8 mouse cellular contexts compared by ENCODE assay signal in genomic region chr12:80644506-80644868, GRCm38 (mm10). TPM values are rescaled to one million over a fixed set of nuclear protein-coding genes. Genes with fewer than 3 reads are reported as not detected.
DNase-seq lines count a peak whose midpoint lies in the region; ATAC-seq and TF ChIP-seq lines count a peak whose summit lies in the region.

No protein-coding gene starts in this region.

- 0 out of 2 replicates have a peak overlapping the region, but pooled peaks have one; percentile 92 for H3K27ac ChIP-seq in heart, embryonic 13.5 days (replicated peaks)
- H3K27ac ChIP-seq in forebrain, embryonic 15.5 days (replicated peaks), result 0 out of 2 replicates have a peak overlapping the region, but pooled peaks have one; percentile 94
- H3K27ac ChIP-seq in liver, postnatal 0 days (ENCODE audit: low read depth), result peak overlapping the region; percentile 86

- no peak for TF ChIP-seq EP300 in liver, postnatal 0 days (IDR thresholded peaks at IDR 0.05; ENCODE audit: low read depth)

- TF ChIP-seq CTCF in G1E (IDR thresholded peaks at IDR 0.05; ENCODE audit: low read depth, low read length), result no peak
- TF ChIP-seq CTCF in liver, postnatal 0 days (IDR thresholded peaks at IDR 0.05; ENCODE audit: low read depth), result no peak

- H3K4me2 ChIP-seq in heart, embryonic 13.5 days, result peak overlapping the region; percentile 95
- peak overlapping the region; percentile 76 for H3K4me2 ChIP-seq in forebrain, embryonic 15.5 days (replicated peaks)
- H3K4me2 ChIP-seq in liver, postnatal 0 days (ENCODE audit: low read depth, low read length), result peak overlapping the region; percentile 97

- no peaks in the 10 kb centered on the region for H3K9me3 ChIP-seq in heart, embryonic 13.5 days
- no peaks in the 10 kb centered on the region for H3K9me3 ChIP-seq in G1E (replicated peaks)
- H3K9me3 ChIP-seq in forebrain, embryonic 15.5 days, result no peaks in the 10 kb centered on the region
- H3K9me3 ChIP-seq in liver, postnatal 0 days (ENCODE audit: low read length), result no peaks in the 10 kb centered on the region

- DNase-seq in heart, postnatal 14 days, result no peak
- no peak for DNase-seq in G1E (ENCODE audit: low spot score)
- no peak for DNase-seq in liver, postnatal 0 days
- no peak for DNase-seq in adrenal gland, postnatal 36 days
- no peak for DNase-seq in ovary, postnatal 10 days (ENCODE audit: low spot score)
- no peak for DNase-seq in gastrocnemius, postnatal 36 days

- H3K9ac ChIP-seq in heart, embryonic 13.5 days, result peak overlapping the region; percentile 99
- peak overlapping the region; percentile 83 for H3K9ac ChIP-seq in forebrain, embryonic 15.5 days (replicated peaks)
- peak overlapping the region; percentile 93 for H3K9ac ChIP-seq in liver, postnatal 0 days (replicated peaks)

- peak; percentile 21; the same call in 1 of the 2 replicates for ATAC-seq in heart, embryonic 13.5 days (ENCODE audit: extremely low read depth, insufficient number of reproducible peaks, low FRiP score, low TSS enrichment)
- no peak for ATAC-seq in G1E (ENCODE audit: extremely low read depth, insufficient number of reproducible peaks, low FRiP score, poor library complexity, severe bottlenecking)
- ATAC-seq in forebrain, embryonic 15.5 days (replicated peaks), result no peak
- ATAC-seq in liver, postnatal 0 days, result no peak

- peaks cover 36% of the 10 kb centered on the region for H3K4me1 ChIP-seq in heart, embryonic 13.5 days
- H3K4me1 ChIP-seq in G1E (ENCODE audit: insufficient read depth, low read depth, low read length), result peaks cover 62% of the 10 kb centered on the region
- peaks cover 64% of the 10 kb centered on the region for H3K4me1 ChIP-seq in forebrain, embryonic 15.5 days
- H3K4me1 ChIP-seq in liver, postnatal 0 days (ENCODE audit: insufficient read depth), result peaks cover 28% of the 10 kb centered on the region

- intact Hi-C loops in heart, postnatal 14 days (cut with DNase I), result no loop called here
- intact Hi-C loops in gastrocnemius, postnatal 36 days (cut with DNase I), result no loop called here

- 8% methylated on average over 18 of the region's 18 CpGs for WGBS in heart, embryonic 13.5 days
- 8% methylated on average over 18 of the region's 18 CpGs for WGBS in forebrain, embryonic 15.5 days
- 4% methylated on average over 18 of the region's 18 CpGs for WGBS in liver, postnatal 0 days (ENCODE audit: insufficient replicate concordance)

- H3K36me3 ChIP-seq in heart, embryonic 13.5 days, result peaks cover 40% of the 10 kb centered on the region
- H3K36me3 ChIP-seq in G1E (replicated peaks), result peaks cover 63% of the 10 kb centered on the region
- H3K36me3 ChIP-seq in forebrain, embryonic 15.5 days, result peaks cover 24% of the 10 kb centered on the region
- peaks cover 25% of the 10 kb centered on the region for H3K36me3 ChIP-seq in liver, postnatal 0 days (replicated peaks; ENCODE audit: insufficient read depth, low read length)

- no peaks in the 10 kb centered on the region for H3K27me3 ChIP-seq in heart, embryonic 13.5 days (replicated peaks)
- no peaks in the 10 kb centered on the region for H3K27me3 ChIP-seq in G1E (ENCODE audit: insufficient read depth, low read length)
- no peaks in the 10 kb centered on the region for H3K27me3 ChIP-seq in forebrain, embryonic 15.5 days
- H3K27me3 ChIP-seq in liver, postnatal 0 days (ENCODE audit: insufficient read depth, low read length), result no peaks in the 10 kb centered on the region

- H3K4me3 ChIP-seq in heart, embryonic 13.5 days, result peak overlapping the region; percentile 99
- peak overlapping the region; percentile 86 for H3K4me3 ChIP-seq in G1E (ENCODE audit: low read depth, low read length)
- H3K4me3 ChIP-seq in forebrain, embryonic 15.5 days, result peak overlapping the region; percentile 63
- H3K4me3 ChIP-seq in liver, postnatal 0 days (ENCODE audit: low read depth, low read length), result peak overlapping the region; percentile 84

RNA-seq across cellular contexts. Expression of gene Erh, which starts 0.3 kb away (rescaled TPM):
- 165 and 195 TPM in 2 replicates for polyA plus RNA-seq in heart, embryonic 13.5 days (2015; fragmentation: Nextera tagmentation; extraction: Ambion mirVana)
- 10 to 100 TPM; 24.8 to 28.6 TPM for total RNA-seq in heart, postnatal 14 days (2021)
- total RNA-seq in G1E (2014; fragmentation: Nextera tagmentation) (121 and 208 TPM in 2 replicates), G1E (2017) (207 and 279 TPM in 2 replicates)
- 43.7 and 74.3 TPM in 2 replicates for polyA plus RNA-seq in G1E (2012)
- 315 and 344 TPM in 2 replicates for polyA plus RNA-seq in forebrain, embryonic 15.5 days (2015; fragmentation: Nextera tagmentation; extraction: Ambion mirVana)
- 81.6 and 92.2 TPM in 2 replicates for polyA plus RNA-seq in liver, postnatal 0 days (2015; fragmentation: Nextera tagmentation; extraction: Ambion mirVana)
- 10 to 100 TPM; 47.4 to 56.1 TPM for total RNA-seq in adrenal gland, postnatal 36 days (2021)
- 10 to 100 TPM; 10.7 to 19.9 TPM for total RNA-seq in gastrocnemius, postnatal 36 days (2021)

RNA-seq across cellular contexts. Expression of gene Slc39a9, which starts 0.8 kb away (rescaled TPM):
- 15.9 and 17.2 TPM in 2 replicates for polyA plus RNA-seq in heart, embryonic 13.5 days (2015; fragmentation: Nextera tagmentation; extraction: Ambion mirVana)
- 10 to 100 TPM; 20.1 to 22.6 TPM for total RNA-seq in heart, postnatal 14 days (2021)
- total RNA-seq in G1E (2014; fragmentation: Nextera tagmentation) (55.5 and 58.1 TPM in 2 replicates), G1E (2017) (17.9 and 22.5 TPM in 2 replicates)
- 15.3 and 19.0 TPM in 2 replicates for polyA plus RNA-seq in G1E (2012)
- polyA plus RNA-seq in forebrain, embryonic 15.5 days (2015; fragmentation: Nextera tagmentation; extraction: Ambion mirVana), result 25.4 and 26.0 TPM in 2 replicates
- polyA plus RNA-seq in liver, postnatal 0 days (2015; fragmentation: Nextera tagmentation; extraction: Ambion mirVana), result 8.0 and 10.7 TPM in 2 replicates
- total RNA-seq in adrenal gland, postnatal 36 days (2021), result 10 to 100 TPM; 41.8 to 57.6 TPM
- 1 to 10 TPM; 7.0 to 7.8 TPM for total RNA-seq in gastrocnemius, postnatal 36 days (2021)

RNA-seq across cellular contexts. Expression of gene Plekhd1, which starts 47.9 kb away (rescaled TPM):
- polyA plus RNA-seq in heart, embryonic 13.5 days (2015; fragmentation: Nextera tagmentation; extraction: Ambion mirVana), result 0.57 and 0.78 TPM in 2 replicates
- total RNA-seq in heart, postnatal 14 days (2021), result under 1 TPM; 0.24 to 0.48 TPM
- total RNA-seq in G1E (2014; fragmentation: Nextera tagmentation) (not detected in 2 replicates), G1E (2017) (0.16 and 0.29 TPM in 2 replicates)
- polyA plus RNA-seq in G1E (2012), result not detected in 2 replicates
- polyA plus RNA-seq in forebrain, embryonic 15.5 days (2015; fragmentation: Nextera tagmentation; extraction: Ambion mirVana), result 0.46 and 0.89 TPM in 2 replicates
- 0.13 TPM in 1 of 2 replicates, not detected in the other for polyA plus RNA-seq in liver, postnatal 0 days (2015; fragmentation: Nextera tagmentation; extraction: Ambion mirVana)
- not detected for total RNA-seq in adrenal gland, postnatal 36 days (2021)
- total RNA-seq in gastrocnemius, postnatal 36 days (2021), result not detected
